Mouse (Mus musculus) hindlimb bud, embryonic 11.5 days (tissue): ENCODE data around the gene Rpl36.
"Not testable (repeated sequence)": the region's sequence is repeated elsewhere in the genome, so short reads cannot be mapped to it uniquely, and the experiment has no call there.

Source experiments
- DNase-seq: peaks from one replicate; pipeline ENCODE4 v3.0.0-alpha.2; 2012; ENCODE audit warnings: low read depth, low spot score; ENCODE audit errors: extremely low spot score

The Rpl36 gene

GRCm38 (mm10) chr17:56608699-56609098 lies 4.5 kb upstream of the Rpl36 start:
- DNase-seq: no peak

- peak; percentile 94 for DNase-seq
Measured at GRCm38 (mm10) chr17:56609452-56610171, 3.6 kb upstream of the Rpl36 start, which contains the start of gene 2410015M20Rik. TSS of gene 2410015M20Rik (minus strand) at chr17:56609771.

GRCm38 (mm10) chr17:56611323-56611722 lies 1.9 kb upstream of the Rpl36 start:
- DNase-seq: no peak

GRCm38 (mm10) chr17:56611861-56612564 lies 1.2 kb upstream of the Rpl36 start:
- no peak for DNase-seq

GRCm38 (mm10) chr17:56612565-56612939 lies 664 bp upstream of the Rpl36 start:
- not testable (repeated sequence) for DNase-seq

- not testable (repeated sequence) for DNase-seq
Measured at GRCm38 (mm10) chr17:56613893-56614292, 677 bp downstream of the Rpl36 start.

- no peak for DNase-seq
Measured at GRCm38 (mm10) chr17:56614391-56615135, 1.3 kb downstream of the Rpl36 start.

GRCm38 (mm10) chr17:56615136-56615784 lies 2.0 kb downstream of the Rpl36 start:
- DNase-seq: no peak

GRCm38 (mm10) chr17:56615792-56616191 lies 2.6 kb downstream of the Rpl36 start:
- no peak for DNase-seq

GRCm38 (mm10) chr17:56616725-56617124 lies 3.5 kb downstream of the Rpl36 start:
- no peak for DNase-seq

GRCm38 (mm10) chr17:56617628-56618027 lies 4.4 kb downstream of the Rpl36 start:
- no peak for DNase-seq

GRCm38 (mm10) chr17:56625495-56625894 lies 12.3 kb downstream of the Rpl36 start:
- no peak for DNase-seq

- DNase-seq: no peak
Measured at GRCm38 (mm10) chr17:56626260-56626659, 13.0 kb downstream of the Rpl36 start.

- peak; percentile 98 for DNase-seq
Measured at GRCm38 (mm10) chr17:56626754-56627470, 13.7 kb downstream of the Rpl36 start, which contains the start of gene Lonp1. TSS of gene Lonp1 (minus strand) at chr17:56626887.

- DNase-seq: no peak
Measured at GRCm38 (mm10) chr17:56627530-56628277, 14.5 kb downstream of the Rpl36 start, which contains the start of gene Catsperd. TSS of gene Catsperd (plus strand) at chr17:56628143.

- DNase-seq: not testable (repeated sequence)
Measured at GRCm38 (mm10) chr17:56629800-56630781, 16.9 kb downstream of the Rpl36 start.

GRCm38 (mm10) chr17:56631807-56632206 lies 18.6 kb downstream of the Rpl36 start:
- no peak for DNase-seq

GRCm38 (mm10) chr17:56634023-56634422 lies 20.8 kb downstream of the Rpl36 start:
- no peak for DNase-seq
